Mouse (Mus musculus): ENCODE results near the gene Slc16a5.

GRCm38 (mm10) chr11:115516942-115517341 lies 54.7 kb downstream of the Slc16a5 start:
- TF ChIP-seq CTCF (IDR thresholded peaks at IDR 0.05; ENCODE audit: extremely low read depth, insufficient read depth, insufficient read length, insufficient replicate concordance), result no peak
- no peak for TF ChIP-seq POLR2A (IDR thresholded peaks at IDR 0.05; ENCODE audit: low read depth, low read length)

Measured in spleen, adult 2 months (tissue).